ENCODE assay signal across 11 mouse cellular contexts in the genomic region with DNA sequence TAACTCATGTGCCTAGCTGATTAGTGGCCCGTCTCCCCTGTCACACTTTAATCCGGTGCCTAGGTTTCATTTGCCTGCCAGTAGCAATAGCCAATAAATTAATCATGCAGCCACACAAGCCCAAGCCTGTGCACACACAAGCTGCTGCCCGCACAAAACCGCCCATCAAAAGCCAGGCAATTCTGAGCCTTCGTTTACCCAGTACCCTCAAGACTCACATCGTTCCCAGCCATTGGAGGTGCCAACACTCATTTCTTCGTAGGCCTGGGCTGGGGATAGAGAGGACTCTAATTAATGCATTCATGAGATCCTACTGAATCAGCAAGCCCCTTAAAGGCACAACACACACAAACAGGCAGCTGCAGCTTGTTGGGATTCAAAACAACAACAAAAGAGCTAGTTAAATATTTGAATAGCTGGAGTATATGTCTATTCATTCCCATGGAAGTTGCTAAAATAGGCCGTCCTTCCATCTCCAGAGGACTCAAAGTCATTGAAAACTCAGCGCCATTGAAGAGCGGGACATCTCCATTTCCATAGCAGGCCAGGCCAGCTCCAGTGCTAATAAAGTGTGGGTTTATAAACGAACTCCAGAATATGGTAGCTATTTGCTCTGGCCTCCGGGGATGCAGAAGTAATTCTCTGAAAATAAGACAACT.
DNase-seq lines count a peak whose midpoint lies in the region; ATAC-seq and TF ChIP-seq lines count a peak whose summit lies in the region.
"Had no signal": no experiment of that assay in that cellular context is flagged by ENCODE, and none has a peak within 500 bp of the region (broad histone marks: within the 10 kb centered on the region; RNA-seq: fewer than 3 reads in every experiment).

No protein-coding gene starts in this region.

- 65% methylated on average over 12 of the region's 12 CpGs for WGBS in midbrain, embryonic 11.5 days
- 70% methylated on average over 12 of the region's 12 CpGs for WGBS in midbrain, embryonic 10.5 days
- WGBS in forebrain, embryonic 11.5 days = 32% methylated on average over 12 of the region's 12 CpGs
- WGBS in forebrain, postnatal 0 days = 11% methylated on average over 12 of the region's 12 CpGs
- WGBS in midbrain, postnatal 0 days = 28% methylated on average over 12 of the region's 12 CpGs

- H3K4me1 ChIP-seq in midbrain, embryonic 11.5 days (ENCODE audit: control insufficient read depth, insufficient read depth, low read length) = no peaks in the 10 kb centered on the region
- peaks cover 15% of the 10 kb centered on the region for H3K4me1 ChIP-seq in midbrain, embryonic 10.5 days
- peaks cover 7% of the 10 kb centered on the region for H3K4me1 ChIP-seq in forebrain, embryonic 11.5 days (replicated peaks; ENCODE audit: control insufficient read depth, insufficient read depth, low read length)
- peaks cover 7% of the 10 kb centered on the region; the same call in 1 of the 2 replicates for H3K4me1 ChIP-seq in forebrain, postnatal 0 days (ENCODE audit: insufficient read depth)
- peaks cover 6% of the 10 kb centered on the region; the same call in 1 of the 2 replicates for H3K4me1 ChIP-seq in midbrain, postnatal 0 days (ENCODE audit: insufficient read depth, low read length)
- H3K4me1 ChIP-seq: liver, embryonic 12.5 days had no signal

- H3K4me3 ChIP-seq in midbrain, embryonic 11.5 days (ENCODE audit: low read depth, low read length) = no peak overlapping the region
- no peak overlapping the region for H3K4me3 ChIP-seq in midbrain, embryonic 10.5 days
- no peak overlapping the region for H3K4me3 ChIP-seq in forebrain, embryonic 11.5 days (ENCODE audit: low read depth, low read length)
- H3K4me3 ChIP-seq in forebrain, postnatal 0 days (ENCODE audit: low read depth, low read length) = no peak overlapping the region
- no peak overlapping the region for H3K4me3 ChIP-seq in midbrain, postnatal 0 days (ENCODE audit: low read depth, low read length)
- H3K4me3 ChIP-seq: liver, embryonic 12.5 days had no signal

- ATAC-seq in midbrain, embryonic 11.5 days (ENCODE audit: low FRiP score) = peak; percentile 57
- peak; percentile 85 for ATAC-seq in forebrain, embryonic 11.5 days (replicated peaks; ENCODE audit: low FRiP score)
- peak; percentile 93 for ATAC-seq in forebrain, postnatal 0 days
- peak; percentile 27; the same call in 1 of the 2 replicates for ATAC-seq in midbrain, postnatal 0 days (ENCODE audit: low FRiP score)
- ATAC-seq: liver, embryonic 12.5 days had no signal

- H3K9ac ChIP-seq in midbrain, embryonic 11.5 days (ENCODE audit: low read length) = no peak overlapping the region
- no peak overlapping the region for H3K9ac ChIP-seq in forebrain, embryonic 11.5 days (ENCODE audit: low read length)
- H3K9ac ChIP-seq in forebrain, postnatal 0 days = no peak overlapping the region
- H3K9ac ChIP-seq in midbrain, postnatal 0 days (replicated peaks; ENCODE audit: low read length, poor library complexity, severe bottlenecking) = no peak overlapping the region
- H3K9ac ChIP-seq: liver, embryonic 12.5 days had no signal

- H3K9me3 ChIP-seq in midbrain, embryonic 11.5 days (ENCODE audit: control insufficient read depth, low read length) = no peaks in the 10 kb centered on the region
- no peaks in the 10 kb centered on the region for H3K9me3 ChIP-seq in midbrain, embryonic 10.5 days (replicated peaks)
- H3K9me3 ChIP-seq in forebrain, embryonic 11.5 days (ENCODE audit: control insufficient read depth, low read length) = no peaks in the 10 kb centered on the region
- H3K9me3 ChIP-seq in forebrain, postnatal 0 days (ENCODE audit: low read length) = no peaks in the 10 kb centered on the region
- H3K9me3 ChIP-seq in midbrain, postnatal 0 days (ENCODE audit: low read length) = no peaks in the 10 kb centered on the region
- H3K9me3 ChIP-seq: liver, embryonic 12.5 days had no signal

- TF ChIP-seq CTCF in forebrain, postnatal 0 days (IDR thresholded peaks at IDR 0.05; ENCODE audit: low read depth) = no peak
- no peak for TF ChIP-seq CTCF in midbrain, postnatal 0 days (IDR thresholded peaks at IDR 0.05)

- no peaks in the 10 kb centered on the region for H3K27me3 ChIP-seq in midbrain, embryonic 11.5 days (ENCODE audit: control insufficient read depth, insufficient read depth, low read length)
- H3K27me3 ChIP-seq in midbrain, embryonic 10.5 days (ENCODE audit: low read depth, poor library complexity, severe bottlenecking) = no peaks in the 10 kb centered on the region
- H3K27me3 ChIP-seq in forebrain, embryonic 11.5 days (ENCODE audit: control insufficient read depth, insufficient read depth, low read length) = no peaks in the 10 kb centered on the region
- H3K27me3 ChIP-seq in forebrain, postnatal 0 days (ENCODE audit: insufficient read depth, low read length) = no peaks in the 10 kb centered on the region
- no peaks in the 10 kb centered on the region for H3K27me3 ChIP-seq in midbrain, postnatal 0 days (ENCODE audit: insufficient read depth, low read length)
- H3K27me3 ChIP-seq: liver, embryonic 12.5 days had no signal

- no peak overlapping the region; the same call in 1 of the 2 replicates for H3K27ac ChIP-seq in midbrain, embryonic 11.5 days (ENCODE audit: low read depth, low read length)
- H3K27ac ChIP-seq in midbrain, embryonic 10.5 days (replicated peaks) = no peak overlapping the region
- peak overlapping the region; percentile 77 for H3K27ac ChIP-seq in forebrain, embryonic 11.5 days (ENCODE audit: low read depth, low read length)
- H3K27ac ChIP-seq in forebrain, postnatal 0 days (ENCODE audit: low read depth, low read length) = peak overlapping the region; percentile 71
- peak overlapping the region; percentile 34 for H3K27ac ChIP-seq in midbrain, postnatal 0 days (ENCODE audit: low read depth, low read length)
- H3K27ac ChIP-seq: liver, embryonic 12.5 days had no signal

- no peaks in the 10 kb centered on the region for H3K36me3 ChIP-seq in midbrain, embryonic 11.5 days (ENCODE audit: control insufficient read depth, insufficient read depth, low read length)
- no peaks in the 10 kb centered on the region for H3K36me3 ChIP-seq in midbrain, embryonic 10.5 days
- H3K36me3 ChIP-seq in forebrain, embryonic 11.5 days (ENCODE audit: control insufficient read depth, insufficient read depth, low read length) = no peaks in the 10 kb centered on the region
- H3K36me3 ChIP-seq in forebrain, postnatal 0 days (ENCODE audit: insufficient read depth) = no peaks in the 10 kb centered on the region
- no peaks in the 10 kb centered on the region for H3K36me3 ChIP-seq in midbrain, postnatal 0 days (ENCODE audit: insufficient read depth, low read length)
- H3K36me3 ChIP-seq: liver, embryonic 12.5 days had no signal

- no peak overlapping the region for H3K4me2 ChIP-seq in midbrain, embryonic 11.5 days
- peak overlapping the region; percentile 15; the same call in 1 of the 2 replicates for H3K4me2 ChIP-seq in forebrain, embryonic 11.5 days (ENCODE audit: low read depth, low read length, severe bottlenecking)
- no peak overlapping the region for H3K4me2 ChIP-seq in forebrain, postnatal 0 days (ENCODE audit: low read depth)
- no peak overlapping the region for H3K4me2 ChIP-seq in midbrain, postnatal 0 days (ENCODE audit: low read depth, low read length, poor library complexity, severe bottlenecking)
- H3K4me2 ChIP-seq: liver, embryonic 12.5 days had no signal

- DNase-seq in midbrain, embryonic 11.5 days (ENCODE audit: low spot score, missing footprints) = peak; percentile 70
- no peak for DNase-seq in midbrain, embryonic 10.5 days (ENCODE audit: low spot score)
- peak; percentile 78 for DNase-seq in forebrain, embryonic 11.5 days (ENCODE audit: low spot score)
- peak; percentile 75 for DNase-seq in forebrain, postnatal 0 days
- peak; percentile 67 for DNase-seq in midbrain, postnatal 0 days (ENCODE audit: low spot score)
- no peak for DNase-seq in testis, postnatal 14 days (ENCODE audit: low spot score)
- DNase-seq in thymus, postnatal 25 days = no peak
- DNase-seq: heart, postnatal 10 days; kidney, adult 11 months; thymus, postnatal 4 days had no signal

Comparison
In these comparisons a context has a peak if more than half of its experiments do, and no peak if none do; other contexts are left out.
1. DNase-seq: peak in midbrain, embryonic 11.5 days (single experiment), forebrain, embryonic 11.5 days (single experiment), forebrain, postnatal 0 days (single experiment) and midbrain, postnatal 0 days (single experiment); none in midbrain, embryonic 10.5 days (single experiment), testis, postnatal 14 days (single experiment) and thymus, postnatal 25 days (single experiment).
2. H3K27ac ChIP-seq: peak in forebrain, embryonic 11.5 days (single experiment), forebrain, postnatal 0 days (single experiment) and midbrain, postnatal 0 days (single experiment); none in midbrain, embryonic 11.5 days (single experiment) and midbrain, embryonic 10.5 days (single experiment).
3. ATAC-seq: peak in every context shown above with its lines; median percentile 93 in forebrain, postnatal 0 days; 85 in forebrain, embryonic 11.5 days; 57 in midbrain, embryonic 11.5 days; 27 in midbrain, postnatal 0 days.